Mouse (Mus musculus) liver, embryonic 11.5 days (tissue): ENCODE measurements at regions not wholly inside any gene's neighbourhood (a gene's known extent, or its start where the extent isn't known, plus 50 kb on each side); places are given as distances from the start of the nearest gene placed in this dataset.

ENCODE experiments used
- ATAC-seq: fragments of 200-750 bp; cut with Nextera tagmentation; replicated peaks from 2 replicates; pipeline ENCODE4 v1.8.0; 2017; ENCODE audit warnings: moderate number of reproducible peaks, mild to moderate bottlenecking, moderate TSS enrichment, moderate library complexity; ENCODE audit not compliant: low FRiP score
- DNase-seq: peaks from one replicate; pipeline ENCODE4 v3.0.0-alpha.2; 2017; ENCODE audit warnings: low spot score
- H3K27ac ChIP-seq: fragments of 300-500 bp; sonication (generic); 2 replicates; pipeline ENCODE4 v1.5.1; 2014; ENCODE audit warnings: mild to moderate bottlenecking, low read depth, low read length, control low read depth
- H3K27me3 ChIP-seq: fragments of 300-500 bp; sonication (generic); replicated peaks from 2 replicates; pipeline ENCODE4 v1.6.1; 2014; ENCODE audit warnings: low read length, mixed read lengths; ENCODE audit not compliant: control insufficient read depth, insufficient read depth
- H3K36me3 ChIP-seq: fragments of 300-500 bp; sonication (generic); 2 replicates; pipeline ENCODE4 v1.6.1; 2014; ENCODE audit warnings: mild to moderate bottlenecking, low read length, moderate library complexity, mixed read lengths; ENCODE audit not compliant: control insufficient read depth, insufficient read depth
- H3K4me1 ChIP-seq: fragments of 300-500 bp; sonication (generic); replicated peaks from 2 replicates; pipeline ENCODE4 v1.6.1; 2014; ENCODE audit warnings: low read length, mixed read lengths; ENCODE audit not compliant: control insufficient read depth, insufficient read depth
- H3K4me2 ChIP-seq: fragments of 300-500 bp; sonication (generic); 2 replicates; pipeline ENCODE4 v1.6.1; 2014; ENCODE audit warnings: mild to moderate bottlenecking, control low read depth, moderate library complexity
- H3K4me3 ChIP-seq: fragments of 300-500 bp; sonication (generic); 2 replicates; pipeline ENCODE4 v1.5.1; 2014; ENCODE audit warnings: low read depth, low read length, control low read depth
- H3K9ac ChIP-seq: fragments of 300-500 bp; sonication (generic); 2 replicates; pipeline ENCODE4 v1.6.1; 2014; ENCODE audit warnings: low read depth, low read length, control low read depth
- H3K9me3 ChIP-seq: fragments of 300-500 bp; sonication (generic); 2 replicates; pipeline ENCODE4 v1.6.1; 2016; ENCODE audit warnings: low read length, inconsistent platforms, mixed read lengths; ENCODE audit not compliant: control insufficient read depth
- WGBS: fragments of 180-500 bp; shearing (Covaris S2); extraction: QIAGEN DNeasy Blood & Tissue Kit; methylation state at CpG from one replicate; pipeline ENCODE4 v1.1.7; 2014; 5-methylcytosine and 5-hydroxymethylcytosine counted together

DNA sequence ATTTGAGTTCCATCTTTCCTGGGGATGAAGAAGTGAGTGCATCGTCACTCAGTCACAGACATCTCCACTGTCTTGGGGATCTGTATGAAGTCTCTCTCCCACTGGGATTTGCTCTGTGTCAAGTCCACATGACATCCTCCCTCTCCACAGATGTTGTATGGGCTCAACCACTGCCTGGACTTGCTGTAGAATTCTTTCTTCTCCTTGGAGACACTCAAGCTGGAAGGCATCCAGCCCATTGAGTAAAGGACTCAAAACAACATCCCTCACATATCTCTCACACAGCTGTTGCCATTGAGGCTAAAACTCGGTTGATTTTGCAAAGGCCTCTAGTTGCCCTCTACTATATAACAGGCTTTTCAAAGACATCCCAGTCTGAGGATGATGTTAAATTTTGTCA is 71.0 kb upstream of the Rxfp2 start:
- 73% methylated on average over 2 of the region's 2 CpGs for WGBS
- Histone ChIP-seq H3K4me1 (no peaks in the 10 kb centered on the region), H3K9ac (no peak overlapping the region), H3K4me2 (no peak overlapping the region), H3K27me3 (no peaks in the 10 kb centered on the region), H3K9me3 (no peaks in the 10 kb centered on the region), H3K36me3 (no peaks in the 10 kb centered on the region), H3K27ac (no peak overlapping the region), H3K4me3 (no peak overlapping the region)
- ATAC-seq (no peak), DNase-seq (no peak)

DNA sequence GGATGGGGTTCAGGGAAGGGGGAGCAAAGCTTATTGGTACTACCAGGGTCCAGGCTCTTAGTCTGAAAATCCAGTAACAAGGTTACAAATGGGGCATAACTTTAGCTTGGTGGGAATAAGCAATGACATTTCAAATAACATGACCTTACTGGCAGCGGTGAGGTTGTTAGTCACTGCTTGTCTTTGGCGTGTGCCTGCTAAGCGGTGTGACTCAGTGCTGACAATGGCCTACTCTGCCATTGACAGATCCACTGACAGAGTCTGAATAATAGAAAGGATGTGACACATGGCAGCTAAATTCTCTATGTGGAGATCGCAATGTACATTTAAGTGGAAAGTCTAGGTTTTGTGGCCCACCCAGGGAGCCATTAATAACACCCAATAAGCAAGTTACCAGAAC is 61.5 kb upstream of the Rxfp2 start:
- H3K27me3 ChIP-seq: no peaks in the 10 kb centered on the region
- H3K27ac ChIP-seq: no peak overlapping the region
- DNase-seq (no peak), ATAC-seq (no peak)
- H3K36me3 ChIP-seq: no peaks in the 10 kb centered on the region
- no peak overlapping the region for H3K4me2 ChIP-seq
- no peak overlapping the region for H3K9ac ChIP-seq
- H3K9me3 ChIP-seq: no peaks in the 10 kb centered on the region; the same call in 1 of the 2 replicates
- no peak overlapping the region for H3K4me3 ChIP-seq
- 88% methylated on average over 4 of the region's 4 CpGs for WGBS
- no peaks in the 10 kb centered on the region for H3K4me1 ChIP-seq

DNA sequence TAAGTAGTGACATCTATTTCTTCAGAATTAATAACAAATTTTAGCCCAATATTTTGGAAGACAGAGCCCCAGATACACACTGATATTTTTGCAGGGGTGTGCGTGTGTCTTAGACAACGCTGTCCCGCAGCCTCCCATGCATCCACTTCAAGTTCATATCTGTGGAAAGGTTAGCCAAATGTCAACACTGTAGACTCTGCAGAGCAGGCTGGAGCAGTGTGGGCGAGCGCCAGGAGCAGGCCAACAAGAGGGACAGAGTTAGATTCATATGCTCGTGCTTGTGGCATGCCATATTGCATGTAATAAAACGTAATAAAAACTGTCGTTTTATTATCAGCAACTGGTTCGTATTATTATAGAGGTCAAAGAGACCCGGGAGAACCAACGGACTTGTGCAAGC is 57.3 kb upstream of the Rxfp2 start:
- WGBS: 81% methylated on average over 11 of the region's 11 CpGs
- Histone ChIP-seq H3K4me1 (no peaks in the 10 kb centered on the region), H3K4me3 (no peak overlapping the region), H3K27ac (no peak overlapping the region), H3K9me3 (no peaks in the 10 kb centered on the region; the same call in 1 of the 2 replicates), H3K27me3 (no peaks in the 10 kb centered on the region), H3K4me2 (no peak overlapping the region), H3K9ac (no peak overlapping the region), H3K36me3 (no peaks in the 10 kb centered on the region)
- DNase-seq (no peak), ATAC-seq (no peak)

DNA sequence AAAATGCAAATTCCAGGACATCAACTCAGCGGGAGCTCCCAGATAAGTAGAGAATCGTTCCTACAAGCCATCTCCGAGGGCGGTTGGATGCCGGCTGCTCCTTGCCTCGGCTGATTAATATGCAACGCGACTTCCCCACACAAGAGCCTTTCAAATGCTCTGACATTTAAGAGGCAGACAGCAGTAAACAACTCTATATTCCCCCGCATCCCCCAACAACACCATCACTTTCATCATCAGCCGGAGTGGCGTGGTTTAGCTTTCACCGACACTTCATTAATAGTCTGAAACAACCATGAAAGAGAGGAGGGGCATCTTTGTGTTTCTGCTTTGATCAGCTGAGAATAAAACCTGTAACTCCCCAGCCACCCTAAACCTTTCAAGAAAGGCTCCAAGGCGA is 53.7 kb upstream of the Rxfp2 start:
- Histone ChIP-seq H3K36me3 (no peaks in the 10 kb centered on the region), H3K4me3 (no peak overlapping the region), H3K27me3 (no peaks in the 10 kb centered on the region), H3K4me2 (no peak overlapping the region), H3K4me1 (no peaks in the 10 kb centered on the region), H3K9ac (no peak overlapping the region), H3K27ac (no peak overlapping the region), H3K9me3 (no peaks in the 10 kb centered on the region)
- ATAC-seq: no peak
- WGBS: 41% methylated on average over 13 of the region's 13 CpGs
- DNase-seq: no peak
